Mouse (Mus musculus): ENCODE data around the gene Bend6. TPM values are rescaled to one million over a fixed set of nuclear protein-coding genes. Genes with fewer than 3 reads are reported as not detected.

Bend6 gene
- 74.4 and 92.8 TPM in 2 replicates for polyA plus RNA-seq (2015; fragmentation: Nextera tagmentation; extraction: Ambion mirVana)

- Histone ChIP-seq H3K4me1 (ENCODE audit: control insufficient read depth, insufficient read depth, low read depth, low read length) (peaks cover 23% of the 10 kb centered on the region), H3K9me3 (ENCODE audit: control insufficient read depth, low read length) (no peaks in the 10 kb centered on the region), H3K27ac (ENCODE audit: low read depth, low read length) (peak within 1 kb of the TSS; percentile 90), H3K4me2 (ENCODE audit: low read length) (peak within 1 kb of the TSS; percentile 79), H3K9ac (ENCODE audit: low read depth, low read length) (peak within 1 kb of the TSS; percentile 86), H3K4me3 (ENCODE audit: low read length) (peak within 1 kb of the TSS; percentile 75), H3K27me3 (replicated peaks; ENCODE audit: control insufficient read depth, insufficient read depth, low read length) (no peaks in the 10 kb centered on the region), H3K36me3 (ENCODE audit: control insufficient read depth, insufficient read depth, low read length) (0 out of 2 replicates have a peak, but pooled peaks cover 1% of the 10 kb centered on the region)
- ATAC-seq = peak; percentile 90
- under 1% methylated on average over 49 of the region's 110 CpGs for WGBS
These were observed at the start of gene Bend6 for GRCm38 (mm10) chr1:33907421-33908190. Bend6 (minus strand) TSS chr1:33907816.

DNA sequence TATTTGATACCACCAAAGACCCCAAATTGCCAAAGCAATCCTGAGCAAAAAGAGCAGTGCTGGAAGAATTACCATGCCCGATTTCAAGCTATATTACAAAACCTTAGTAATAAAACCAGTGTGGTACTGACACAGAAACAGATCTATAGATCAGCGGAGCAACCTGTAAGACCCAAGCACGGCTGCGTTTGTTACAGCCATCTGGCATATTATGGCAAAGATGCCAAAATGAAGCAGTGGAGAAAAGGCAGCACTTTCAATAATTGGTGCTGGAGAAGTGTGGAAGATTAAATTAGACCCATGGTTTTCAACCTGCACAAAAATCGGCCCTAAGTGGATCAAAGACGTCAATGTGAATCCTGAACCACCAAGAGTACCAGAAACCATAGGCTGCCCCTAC lies 48.0 kb upstream of the Bend6 start:
- Histone ChIP-seq H3K4me3 (ENCODE audit: low read length) (no peak overlapping the region), H3K4me1 (ENCODE audit: control insufficient read depth, insufficient read depth, low read depth, low read length) (no peaks in the 10 kb centered on the region), H3K4me2 (ENCODE audit: low read length) (no peak overlapping the region), H3K36me3 (ENCODE audit: control insufficient read depth, insufficient read depth, low read length) (0 out of 2 replicates have a peak, but pooled peaks cover 3% of the 10 kb centered on the region), H3K9me3 (ENCODE audit: control insufficient read depth, low read length) (peaks cover 2% of the 10 kb centered on the region; the same call in 1 of the 2 replicates), H3K27ac (ENCODE audit: low read depth, low read length) (no peak overlapping the region), H3K27me3 (replicated peaks; ENCODE audit: control insufficient read depth, insufficient read depth, low read length) (no peaks in the 10 kb centered on the region), H3K9ac (ENCODE audit: low read depth, low read length) (no peak overlapping the region)
- WGBS = 94% methylated on average over 6 of the region's 6 CpGs
- ATAC-seq = no peak

GRCm38 (mm10) chr1:33948511-33948910 lies 40.9 kb upstream of the Bend6 start:
- no peak overlapping the region for H3K4me3 ChIP-seq (ENCODE audit: low read length)
- no peak overlapping the region for H3K4me2 ChIP-seq (ENCODE audit: low read length)
- 0 out of 2 replicates have a peak, but pooled peaks cover 2% of the 10 kb centered on the region for H3K9me3 ChIP-seq (ENCODE audit: control insufficient read depth, low read length)
- no peaks in the 10 kb centered on the region for H3K4me1 ChIP-seq (ENCODE audit: control insufficient read depth, insufficient read depth, low read depth, low read length)
- no peak overlapping the region for H3K27ac ChIP-seq (ENCODE audit: low read depth, low read length)
- ATAC-seq = no peak
- H3K36me3 ChIP-seq (ENCODE audit: control insufficient read depth, insufficient read depth, low read length) = no peaks in the 10 kb centered on the region
- no peak overlapping the region for H3K9ac ChIP-seq (ENCODE audit: low read depth, low read length)
- H3K27me3 ChIP-seq (replicated peaks; ENCODE audit: control insufficient read depth, insufficient read depth, low read length) = no peaks in the 10 kb centered on the region
- 78% methylated on average over 5 of the region's 5 CpGs for WGBS

- Histone ChIP-seq H3K36me3 (ENCODE audit: control insufficient read depth, insufficient read depth, low read length) (no peaks in the 10 kb centered on the region), H3K4me2 (ENCODE audit: low read length) (no peak overlapping the region), H3K4me1 (ENCODE audit: control insufficient read depth, insufficient read depth, low read depth, low read length) (no peaks in the 10 kb centered on the region), H3K9ac (ENCODE audit: low read depth, low read length) (no peak overlapping the region), H3K27me3 (replicated peaks; ENCODE audit: control insufficient read depth, insufficient read depth, low read length) (no peaks in the 10 kb centered on the region), H3K9me3 (ENCODE audit: control insufficient read depth, low read length) (0 out of 2 replicates have a peak, but pooled peaks cover 2% of the 10 kb centered on the region), H3K4me3 (ENCODE audit: low read length) (no peak overlapping the region), H3K27ac (ENCODE audit: low read depth, low read length) (no peak overlapping the region)
- no peak for ATAC-seq
- 86% methylated on average over 6 of the region's 6 CpGs for WGBS
These were observed 40.2 kb upstream of the Bend6 start for GRCm38 (mm10) chr1:33947838-33948237.

DNA sequence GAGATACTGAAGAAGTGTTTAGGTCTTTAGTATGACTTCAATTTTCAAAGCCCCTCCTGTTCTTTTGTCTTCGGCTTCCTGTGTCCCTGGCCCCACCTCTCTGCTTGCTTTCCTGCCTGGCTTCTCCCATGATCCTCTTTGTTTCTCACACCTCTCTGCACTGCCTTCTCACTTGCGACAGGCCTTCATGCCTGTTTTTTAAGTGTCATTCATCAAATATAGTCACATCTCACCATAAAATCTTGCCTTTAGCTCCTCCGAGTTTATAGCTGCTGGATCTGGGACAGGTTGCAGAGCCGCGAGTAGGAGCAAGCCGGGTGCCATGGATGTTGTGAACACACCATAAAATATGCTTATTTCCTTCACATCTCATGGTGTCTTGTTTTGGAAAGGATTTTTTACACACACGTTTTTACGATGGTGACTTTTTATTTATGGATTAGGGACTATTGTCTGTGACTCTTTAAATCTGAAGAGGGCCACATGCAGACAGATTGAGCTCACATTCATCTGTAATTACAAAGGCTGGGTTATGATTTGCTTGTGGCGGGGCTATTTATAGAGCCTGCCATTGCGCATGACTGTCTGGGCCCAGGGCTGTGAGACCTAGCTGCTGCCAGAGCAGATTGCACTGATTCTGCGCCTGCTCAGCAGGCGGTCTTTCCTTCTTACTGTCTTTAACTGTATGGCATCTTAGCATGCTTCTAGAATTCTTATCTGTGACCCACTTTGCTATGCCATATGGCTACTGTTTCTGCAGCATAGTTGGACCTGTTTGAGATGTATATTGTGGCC lies 39.2 kb upstream of the Bend6 start:
- H3K4me2 ChIP-seq (ENCODE audit: low read length) = no peak overlapping the region
- H3K9ac ChIP-seq (ENCODE audit: low read depth, low read length) = no peak overlapping the region
- H3K4me1 ChIP-seq (ENCODE audit: control insufficient read depth, insufficient read depth, low read depth, low read length) = no peaks in the 10 kb centered on the region
- H3K36me3 ChIP-seq (ENCODE audit: control insufficient read depth, insufficient read depth, low read length) = no peaks in the 10 kb centered on the region
- ATAC-seq = peak; percentile 81
- no peaks in the 10 kb centered on the region for H3K27me3 ChIP-seq (replicated peaks; ENCODE audit: control insufficient read depth, insufficient read depth, low read length)
- H3K9me3 ChIP-seq (ENCODE audit: control insufficient read depth, low read length) = no peaks in the 10 kb centered on the region
- no peak overlapping the region for H3K27ac ChIP-seq (ENCODE audit: low read depth, low read length)
- WGBS = 74% methylated on average over 12 of the region's 12 CpGs
- H3K4me3 ChIP-seq (ENCODE audit: low read length) = no peak overlapping the region

DNA sequence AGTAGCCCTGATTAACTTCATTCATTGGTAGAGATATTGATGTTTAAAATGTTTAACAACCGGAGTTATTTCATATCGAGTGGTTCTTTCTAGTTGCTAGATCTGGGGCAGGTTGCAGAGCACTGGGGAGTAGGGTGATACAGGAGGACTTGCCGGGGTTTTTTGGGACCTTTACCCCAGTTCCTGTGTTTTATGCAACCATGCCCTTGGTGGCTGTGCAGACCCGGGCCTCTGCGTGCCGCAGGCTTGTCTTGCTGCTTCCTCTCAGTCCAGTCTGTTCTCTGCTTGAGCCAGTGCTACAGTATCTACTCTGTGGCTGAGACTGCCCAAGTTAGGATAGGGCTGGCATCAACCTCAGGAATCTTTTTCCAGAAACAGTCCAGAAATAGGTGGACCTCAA lies 38.1 kb upstream of the Bend6 start:
- no peak overlapping the region for H3K4me2 ChIP-seq (ENCODE audit: low read length)
- no peak overlapping the region for H3K9ac ChIP-seq (ENCODE audit: low read depth, low read length)
- H3K36me3 ChIP-seq (ENCODE audit: control insufficient read depth, insufficient read depth, low read length) = no peaks in the 10 kb centered on the region
- no peaks in the 10 kb centered on the region for H3K27me3 ChIP-seq (replicated peaks; ENCODE audit: control insufficient read depth, insufficient read depth, low read length)
- no peaks in the 10 kb centered on the region for H3K4me1 ChIP-seq (ENCODE audit: control insufficient read depth, insufficient read depth, low read depth, low read length)
- no peak overlapping the region for H3K4me3 ChIP-seq (ENCODE audit: low read length)
- WGBS = 95% methylated on average over 6 of the region's 6 CpGs
- no peaks in the 10 kb centered on the region for H3K9me3 ChIP-seq (ENCODE audit: control insufficient read depth, low read length)
- ATAC-seq = no peak
- no peak overlapping the region for H3K27ac ChIP-seq (ENCODE audit: low read depth, low read length)

DNA sequence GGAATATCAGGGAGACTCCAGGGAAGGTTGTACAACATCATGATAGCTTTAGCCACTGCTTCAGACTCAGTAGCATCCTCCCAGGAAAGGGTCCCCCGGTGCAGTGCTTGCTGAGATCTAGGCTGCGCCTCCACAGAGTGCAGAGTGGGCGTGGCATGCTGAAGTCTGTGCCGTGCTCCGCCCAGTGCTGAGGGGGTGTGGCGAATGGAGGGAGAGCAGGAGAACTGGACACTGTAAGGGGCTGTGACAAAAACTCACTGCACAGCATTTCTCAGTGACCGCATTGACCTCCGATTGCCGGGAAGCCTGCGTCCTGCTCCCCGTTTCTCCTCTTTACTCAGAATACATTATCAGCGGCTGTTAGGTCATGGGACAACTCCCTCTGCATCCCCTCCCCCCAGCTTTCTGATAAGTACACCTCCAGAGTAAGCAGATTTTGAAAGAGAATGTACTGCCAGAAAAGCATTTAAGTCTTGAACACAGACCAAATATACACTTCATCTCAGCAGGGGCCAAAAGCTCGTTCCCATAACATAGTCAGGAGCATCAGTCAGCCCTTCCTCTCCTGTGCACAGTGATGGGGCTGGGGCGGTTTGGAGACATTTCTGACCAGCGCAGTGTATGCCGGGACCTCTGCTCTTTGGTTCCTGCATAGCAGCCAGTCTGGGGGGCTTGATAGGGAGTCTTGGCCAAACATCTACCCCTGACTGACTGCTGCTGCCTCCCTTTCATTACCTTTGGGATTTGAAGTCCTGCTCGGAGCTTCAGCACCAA lies 37.5 kb upstream of the Bend6 start:
- H3K4me1 ChIP-seq (ENCODE audit: control insufficient read depth, insufficient read depth, low read depth, low read length) = no peaks in the 10 kb centered on the region
- no peak overlapping the region for H3K4me2 ChIP-seq (ENCODE audit: low read length)
- peak; percentile 61; the same call in 1 of the 2 replicates for ATAC-seq
- H3K27ac ChIP-seq (ENCODE audit: low read depth, low read length) = no peak overlapping the region
- 70% methylated on average over 17 of the region's 17 CpGs for WGBS
- H3K9me3 ChIP-seq (ENCODE audit: control insufficient read depth, low read length) = no peaks in the 10 kb centered on the region
- no peaks in the 10 kb centered on the region for H3K27me3 ChIP-seq (replicated peaks; ENCODE audit: control insufficient read depth, insufficient read depth, low read length)
- no peak overlapping the region for H3K4me3 ChIP-seq (ENCODE audit: low read length)
- no peak overlapping the region for H3K9ac ChIP-seq (ENCODE audit: low read depth, low read length)
- H3K36me3 ChIP-seq (ENCODE audit: control insufficient read depth, insufficient read depth, low read length) = no peaks in the 10 kb centered on the region

- Histone ChIP-seq H3K9ac (ENCODE audit: low read depth, low read length) (no peak overlapping the region), H3K4me1 (ENCODE audit: control insufficient read depth, insufficient read depth, low read depth, low read length) (no peaks in the 10 kb centered on the region), H3K36me3 (ENCODE audit: control insufficient read depth, insufficient read depth, low read length) (no peaks in the 10 kb centered on the region), H3K4me2 (ENCODE audit: low read length) (no peak overlapping the region), H3K4me3 (ENCODE audit: low read length) (no peak overlapping the region), H3K27ac (ENCODE audit: low read depth, low read length) (no peak overlapping the region), H3K27me3 (replicated peaks; ENCODE audit: control insufficient read depth, insufficient read depth, low read length) (no peaks in the 10 kb centered on the region), H3K9me3 (ENCODE audit: control insufficient read depth, low read length) (no peaks in the 10 kb centered on the region)
- WGBS = 95% methylated on average over 2 of the region's 2 CpGs
- ATAC-seq = no peak
These were observed 36.3 kb upstream of the Bend6 start for GRCm38 (mm10) chr1:33943943-33944342.

Data from hindbrain, embryonic 16.5 days (tissue).